In genomic region chr11:87015691-87016090, GRCm38 (mm10) we compare ENCODE assay signal across 17 mouse cellular contexts. TPM values are rescaled to one million over a fixed set of nuclear protein-coding genes. Genes with fewer than 3 reads are reported as not detected.
DNase-seq lines count a peak whose midpoint lies in the region; TF ChIP-seq lines count a peak whose summit lies in the region.
"Had no signal": no experiment of that assay in that cellular context is flagged by ENCODE, and none has a peak within 500 bp of the region (broad histone marks: within the 10 kb centered on the region; RNA-seq: fewer than 3 reads in every experiment).

No protein-coding gene starts in this region.

- H3K36me3 ChIP-seq in heart, adult 2 months (ENCODE audit: control insufficient read depth, insufficient read depth, low read length), result no peaks in the 10 kb centered on the region
- H3K36me3 ChIP-seq in kidney, adult 2 months (ENCODE audit: control insufficient read depth, insufficient read depth, low read length), result no peaks in the 10 kb centered on the region
- H3K36me3 ChIP-seq: hindbrain, embryonic 15.5 days; kidney, embryonic 15.5 days; limb, embryonic 10.5 days; midbrain, embryonic 13.5 days; stomach, embryonic 15.5 days had no signal

- WGBS in heart, adult 2 months, result 43% methylated on average over 3 of the region's 3 CpGs
- 73% methylated on average over 3 of the region's 3 CpGs for WGBS in kidney, adult 2 months

- peak overlapping the region; percentile 61 for H3K27ac ChIP-seq in heart, adult 2 months
- H3K27ac ChIP-seq in kidney, adult 2 months (ENCODE audit: insufficient read depth, low read depth, low read length), result no peak overlapping the region
- H3K27ac ChIP-seq: forebrain, embryonic 13.5 days; hindbrain, embryonic 15.5 days; kidney, embryonic 15.5 days; limb, embryonic 10.5 days; midbrain, embryonic 13.5 days; stomach, embryonic 15.5 days had no signal

- intact Hi-C loops in heart, adult 2 months (cut with DNase I), result no loop called here
- intact Hi-C loops in heart, postnatal 25 days (cut with DNase I), result no loop called here

- H3K4me1 ChIP-seq in heart, adult 2 months (ENCODE audit: control insufficient read depth, insufficient read depth, low read length), result peaks cover 1% of the 10 kb centered on the region
- no peaks in the 10 kb centered on the region for H3K4me1 ChIP-seq in kidney, adult 2 months (ENCODE audit: control insufficient read depth, insufficient read depth, low read length)
- H3K4me1 ChIP-seq: forebrain, embryonic 13.5 days; hindbrain, embryonic 15.5 days; kidney, embryonic 15.5 days; midbrain, embryonic 13.5 days; stomach, embryonic 15.5 days had no signal

- DNase-seq in heart, adult 2 months, result no peak
- no peak for DNase-seq in heart, postnatal 25 days (ENCODE audit: low spot score)
- DNase-seq in kidney, adult 2 months, result peak; percentile 52
- no peak for DNase-seq in kidney, postnatal 25 days
- peak; percentile 43 for DNase-seq in 416B (ENCODE audit: low read depth)
- DNase-seq in lung, postnatal 25 days (ENCODE audit: low spot score), result peak; percentile 69
- no peak for DNase-seq in thymus, postnatal 36 days
- DNase-seq: adrenal gland, postnatal 25 days; cerebellum, adult 9-10 months had no signal

- H3K9ac ChIP-seq in heart, adult 2 months (ENCODE audit: low read depth, low read length), result no peak overlapping the region
- H3K9ac ChIP-seq: forebrain, embryonic 13.5 days; hindbrain, embryonic 15.5 days; kidney, embryonic 15.5 days; midbrain, embryonic 13.5 days; stomach, embryonic 15.5 days had no signal

- H3K79me2 ChIP-seq in heart, adult 2 months (replicated peaks; ENCODE audit: control insufficient read depth, insufficient read depth, low read length), result no peaks in the 10 kb centered on the region

- TF ChIP-seq CTCF in heart, adult 2 months (IDR thresholded peaks at IDR 0.05), result no peak
- TF ChIP-seq CTCF in kidney, adult 2 months (conservative IDR thresholded peaks at IDR 0.05; ENCODE audit: insufficient read depth, insufficient read length, low read depth, low read length), result no peak

- H3K4me3 ChIP-seq in heart, adult 2 months, result no peak overlapping the region
- H3K4me3 ChIP-seq in kidney, adult 2 months (ENCODE audit: insufficient read depth, low read depth, low read length), result no peak overlapping the region
- H3K4me3 ChIP-seq: forebrain, embryonic 13.5 days; hindbrain, embryonic 15.5 days; kidney, embryonic 15.5 days; limb, embryonic 10.5 days; midbrain, embryonic 13.5 days; stomach, embryonic 15.5 days had no signal

- TF ChIP-seq POLR2A in heart, adult 2 months (IDR thresholded peaks at IDR 0.05; ENCODE audit: insufficient read depth, low read depth, low read length), result peak; percentile 16; the same call in 1 of the 2 replicates
- TF ChIP-seq POLR2A in kidney, adult 2 months (IDR thresholded peaks at IDR 0.05; ENCODE audit: low read depth, low read length), result no peak

- TF ChIP-seq EP300 in heart, adult 2 months (IDR thresholded peaks at IDR 0.05; ENCODE audit: insufficient read depth, low read depth, low read length), result 0 out of 2 replicates have a peak, but pooled peaks have one; percentile 40

- no peaks in the 10 kb centered on the region for H3K27me3 ChIP-seq in heart, adult 2 months (ENCODE audit: control insufficient read depth, insufficient read depth, low read length)
- H3K27me3 ChIP-seq in kidney, adult 2 months (replicated peaks; ENCODE audit: control insufficient read depth, insufficient read depth, low read length), result no peaks in the 10 kb centered on the region
- H3K27me3 ChIP-seq: forebrain, embryonic 13.5 days; hindbrain, embryonic 15.5 days; kidney, embryonic 15.5 days; midbrain, embryonic 13.5 days; stomach, embryonic 15.5 days had no signal

RNA-seq across cellular contexts. Expression of gene Ypel2, which starts 22.2 kb away (rescaled TPM):
- 10 to 100 TPM; 11.6 to 26.3 TPM for total RNA-seq in heart, adult 2 months (2021)
- polyA plus RNA-seq in heart, adult 2 months (2012; rRNA removed), result 7.9 and 12.2 TPM in 2 replicates
- total RNA-seq in heart, postnatal 25 days (2021), result 10 to 100 TPM; 16.2 to 35.4 TPM
- polyA plus RNA-seq in kidney, adult 2 months (2012; rRNA removed), result 4.7 TPM in 2 replicates

RNA-seq across cellular contexts. Expression of gene Gdpd1, which starts 58.2 kb away (rescaled TPM):
- total RNA-seq in heart, adult 2 months (2021), result 10 to 100 TPM; 12.0 to 12.5 TPM
- polyA plus RNA-seq in heart, adult 2 months (2012; rRNA removed), result 7.4 and 12.6 TPM in 2 replicates
- total RNA-seq in heart, postnatal 25 days (2021), result 10 to 100 TPM; 11.6 to 12.2 TPM
- 1.3 and 1.7 TPM in 2 replicates for polyA plus RNA-seq in kidney, adult 2 months (2012; rRNA removed)
- total RNA-seq: monocyte, adult 5-6 weeks; neutrophil, adult 5-6 weeks had no signal

Comparison
In these comparisons a context has a peak if more than half of its experiments do, and no peak if none do; other contexts are left out.
1. DNase-seq: peak in kidney, adult 2 months (single experiment), 416B (single experiment) and lung, postnatal 25 days (single experiment); none in heart, adult 2 months (0 of 2), heart, postnatal 25 days (single experiment), kidney, postnatal 25 days (0 of 2) and thymus, postnatal 36 days (0 of 2).